Mouse (Mus musculus): ENCODE measurements around the gene Nup62. TPM values are rescaled to one million over a fixed set of nuclear protein-coding genes. Genes with fewer than 3 reads are reported as not detected.

Nup62 gene
- polyA plus RNA-seq, 1 experiment, result 89.3 TPM

DNA sequence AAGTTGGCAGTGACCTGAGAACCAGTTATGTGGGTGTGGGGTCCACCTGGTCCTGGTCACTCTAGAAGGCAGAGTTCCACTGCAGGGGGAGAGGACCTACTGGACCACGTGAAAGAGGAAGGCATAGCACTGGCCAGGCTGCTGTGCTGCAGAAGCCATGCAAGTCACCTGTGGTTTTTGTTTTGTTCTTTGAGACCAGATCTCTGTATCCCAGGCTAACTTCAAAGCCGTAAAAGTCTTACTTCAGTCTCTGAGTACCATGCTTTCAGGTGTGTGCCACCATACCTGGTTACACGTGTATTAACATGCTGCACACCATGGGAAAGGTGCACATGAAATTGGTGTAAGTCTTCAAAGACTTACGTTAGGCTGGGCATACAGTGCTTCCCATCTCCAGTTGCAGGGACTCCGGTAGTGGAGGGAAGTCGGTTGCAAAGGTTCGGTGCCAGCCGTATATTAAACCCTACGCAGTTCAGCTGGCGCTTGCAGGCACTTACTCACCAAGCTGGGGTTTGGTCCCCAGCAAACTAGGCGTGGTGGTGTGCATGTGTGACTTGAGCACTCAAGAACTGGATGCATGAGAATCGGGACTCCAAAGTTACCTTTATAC is 35.8 kb downstream of the Nup62 start:
- TF ChIP-seq GATA1 (IDR thresholded peaks at IDR 0.05; ENCODE audit: low read length), result no peak

DNA sequence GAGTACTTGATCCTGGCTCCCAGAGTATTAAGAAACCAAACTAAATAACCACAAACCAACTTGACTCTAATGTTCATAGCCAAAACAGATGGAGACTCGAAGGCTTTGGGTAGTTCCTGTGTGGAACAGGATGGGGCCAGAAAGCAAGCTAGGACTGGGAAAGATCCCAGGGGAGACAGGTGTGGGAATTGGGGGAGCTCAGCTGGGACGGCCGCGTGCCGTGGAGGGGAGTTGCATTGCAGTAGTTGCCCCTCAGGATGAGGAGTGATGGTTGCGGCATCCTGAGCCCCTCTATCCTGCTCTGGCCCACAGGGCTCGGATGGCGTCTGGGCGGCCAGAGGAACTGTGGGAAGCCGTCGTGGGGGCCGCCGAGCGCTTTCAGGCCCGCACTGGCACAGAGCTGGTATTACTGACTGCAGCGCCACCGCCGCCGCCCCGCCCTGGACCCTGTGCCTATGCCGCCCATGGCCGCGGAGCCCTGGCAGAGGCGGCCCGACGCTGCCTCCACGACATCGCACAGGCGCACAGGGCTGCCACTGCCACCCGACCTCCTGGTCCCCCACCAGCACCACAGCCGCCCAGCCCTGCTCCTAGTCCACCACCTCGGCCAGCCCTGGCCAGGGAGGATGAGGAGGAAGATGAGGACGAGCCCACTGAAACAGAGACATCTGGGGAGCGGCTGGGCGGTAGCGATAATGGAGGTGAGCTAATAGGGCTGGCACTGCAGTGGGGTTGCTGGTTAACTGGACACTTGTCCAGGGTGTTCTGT is 36.6 kb downstream of the Nup62 start:
- TF ChIP-seq GATA1 (IDR thresholded peaks at IDR 0.05; ENCODE audit: low read length), result no peak

GRCm38 (mm10) chr7:44853065-44853464 is 37.2 kb downstream of the Nup62 start:
- no peak for TF ChIP-seq GATA1 (IDR thresholded peaks at IDR 0.05; ENCODE audit: low read length)

DNA sequence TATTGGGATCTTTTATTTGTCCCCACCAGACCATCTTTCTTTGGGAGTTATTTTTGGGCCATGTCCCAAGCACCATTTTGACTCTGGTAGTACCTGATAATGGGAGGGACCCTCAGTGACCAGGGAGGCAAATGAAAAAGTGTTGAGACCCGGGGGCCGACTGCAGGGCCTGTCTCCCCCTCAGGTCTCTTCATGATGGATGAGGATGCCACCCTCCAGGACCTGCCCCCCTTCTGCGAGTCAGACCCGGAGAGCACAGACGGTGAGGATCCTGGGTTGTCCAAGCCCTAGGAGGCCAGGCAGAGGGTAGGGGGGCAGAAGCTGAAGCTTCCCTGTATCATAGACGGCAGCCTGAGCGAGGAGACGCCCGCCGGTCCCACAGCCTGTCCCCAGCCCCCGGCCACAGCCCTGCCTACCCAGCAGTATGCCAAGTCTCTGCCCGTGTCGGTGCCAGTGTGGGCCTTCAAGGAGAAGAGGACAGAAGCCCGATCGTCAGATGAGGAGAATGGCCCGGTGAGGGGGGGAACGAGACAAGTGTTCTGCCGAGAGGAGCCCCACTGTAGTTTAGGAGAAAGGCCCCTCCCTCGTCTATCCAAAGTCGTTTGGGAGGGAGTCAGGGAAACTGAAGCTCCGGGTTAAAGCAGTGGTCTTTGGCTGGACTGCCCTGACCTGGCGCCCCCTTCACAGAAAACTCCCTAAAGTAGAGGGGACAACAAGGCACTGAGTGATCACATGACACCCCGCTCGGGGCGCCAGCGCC is 37.9 kb downstream of the Nup62 start:
- TF ChIP-seq GATA1 (IDR thresholded peaks at IDR 0.05; ENCODE audit: low read length), result no peak

DNA sequence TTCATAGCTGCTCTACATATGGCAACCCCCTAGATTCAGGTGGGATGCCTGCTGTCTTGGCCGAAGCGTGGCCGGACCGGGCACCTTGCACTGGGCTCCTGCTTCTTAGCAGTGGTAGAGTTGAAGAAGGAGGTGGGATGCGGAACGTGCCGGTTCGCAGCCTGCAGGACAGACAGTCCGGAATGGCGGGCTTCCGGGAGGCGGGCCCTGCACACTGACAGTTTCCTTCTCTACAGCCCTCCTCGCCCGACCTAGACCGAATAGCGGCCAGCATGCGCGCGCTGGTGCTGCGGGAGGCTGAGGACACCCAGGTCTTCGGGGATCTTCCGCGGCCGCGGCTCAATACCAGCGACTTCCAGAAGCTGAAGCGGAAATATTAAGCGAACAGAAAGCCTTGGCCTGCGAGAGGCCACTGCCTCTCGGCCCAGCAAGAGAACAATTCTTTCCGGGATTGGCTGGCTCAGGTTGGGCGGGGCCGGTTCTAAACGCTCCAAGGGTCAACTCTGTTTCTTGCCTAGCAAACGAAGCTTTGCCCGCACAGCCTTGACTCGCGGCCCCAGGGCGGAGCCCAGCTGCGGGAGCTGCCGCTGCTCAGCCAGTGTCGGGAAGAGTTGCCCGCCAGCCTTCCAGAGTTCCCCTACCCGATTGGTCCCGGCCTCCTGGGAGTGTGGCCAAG is 38.6 kb downstream of the Nup62 start:
- no peak for TF ChIP-seq GATA1 (IDR thresholded peaks at IDR 0.05; ENCODE audit: low read length)

- TF ChIP-seq GATA1 (IDR thresholded peaks at IDR 0.05; ENCODE audit: low read length), result no peak
Observed at GRCm38 (mm10) chr7:44855036-44855435, 39.1 kb downstream of the Nup62 start.

GRCm38 (mm10) chr7:44856265-44856916 is 40.5 kb downstream of the Nup62 start:
- no peak for TF ChIP-seq GATA1 (IDR thresholded peaks at IDR 0.05; ENCODE audit: low read length)

- no peak for TF ChIP-seq GATA1 (IDR thresholded peaks at IDR 0.05; ENCODE audit: low read length)
Observed at GRCm38 (mm10) chr7:44857042-44857552, 41.2 kb downstream of the Nup62 start, which contains the start of gene Pnkp. Gene Pnkp, plus strand, starts transcription at chr7:44857139.

DNA sequence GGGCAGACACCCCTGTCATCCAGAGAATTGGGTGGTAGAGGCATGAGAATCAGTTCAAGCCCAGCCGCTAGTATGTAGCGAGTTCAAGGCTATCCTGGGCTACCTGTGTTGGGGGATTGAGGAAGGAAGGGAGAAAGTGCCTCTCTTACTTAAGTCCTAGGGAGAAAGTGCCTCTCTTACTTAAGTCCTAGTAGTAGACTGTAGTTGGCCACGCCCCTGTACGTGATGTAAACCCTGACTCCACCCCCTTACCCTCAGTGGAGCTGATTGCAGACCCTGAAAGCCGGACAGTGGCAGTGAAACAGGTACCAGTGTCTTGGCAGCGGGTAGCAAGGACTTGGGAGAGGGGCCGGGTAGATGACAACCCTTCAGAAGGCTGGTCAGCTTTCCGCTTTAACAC is 42.0 kb downstream of the Nup62 start:
- TF ChIP-seq GATA1 (IDR thresholded peaks at IDR 0.05; ENCODE audit: low read length), result no peak

- no peak for TF ChIP-seq GATA1 (IDR thresholded peaks at IDR 0.05; ENCODE audit: low read length)
Observed at GRCm38 (mm10) chr7:44859896-44860295, 44.0 kb downstream of the Nup62 start.

- no peak for TF ChIP-seq GATA1 (IDR thresholded peaks at IDR 0.05; ENCODE audit: low read length)
Observed at GRCm38 (mm10) chr7:44860576-44861428, 44.9 kb downstream of the Nup62 start.

- no peak for TF ChIP-seq GATA1 (IDR thresholded peaks at IDR 0.05; ENCODE audit: low read length)
Observed at GRCm38 (mm10) chr7:44861429-44861816, 45.5 kb downstream of the Nup62 start.

- no peak for TF ChIP-seq GATA1 (IDR thresholded peaks at IDR 0.05; ENCODE audit: low read length)
Observed at GRCm38 (mm10) chr7:44862434-44862833, 46.5 kb downstream of the Nup62 start.

GRCm38 (mm10) chr7:44863210-44863609 is 47.3 kb downstream of the Nup62 start:
- no peak for TF ChIP-seq GATA1 (IDR thresholded peaks at IDR 0.05; ENCODE audit: low read length)

All from G1E-ER4 (cell line).